Mouse (Mus musculus) heart, postnatal 0 days (tissue): Measurements from ENCODE around the gene Lima1.

Source experiments
- CTCF ChIP-seq: IDR thresholded peaks from 2 replicates; pipeline ENCODE4 v1.5.1; 2016; ENCODE audit warnings: antibody characterized with exemption, control low read depth, low read depth
- EP300 ChIP-seq: IDR thresholded peaks from 2 replicates; pipeline ENCODE4 v1.6.1; 2016; ENCODE audit warnings: antibody characterized with exemption, low read depth

- TF ChIP-seq CTCF (no peak), EP300 (no peak)
Measured at GRCm38 (mm10) chr15:99865494-99865941, 9.7 kb downstream of the Lima1 start.
